Mouse (Mus musculus): Measurements from ENCODE around the gene Bclaf3. TPM values are rescaled to one million over a fixed set of nuclear protein-coding genes. Genes with fewer than 3 reads are reported as not detected.

The Bclaf3 gene
- polyA plus RNA-seq, 1 experiment = 0.11 TPM

- Histone ChIP-seq H3K4me3 (replicated peaks) (no peak overlapping the region), H3K9me3 (no peaks in the 10 kb centered on the region), H3K36me3 (replicated peaks; ENCODE audit: low read length) (no peaks in the 10 kb centered on the region), H3K4me1 (no peaks in the 10 kb centered on the region), H3K27me3 (replicated peaks) (peaks cover 2% of the 10 kb centered on the region)
- TF ChIP-seq GATA1 (IDR thresholded peaks at IDR 0.05; ENCODE audit: borderline replicate concordance, low read length) = no peak
- TF ChIP-seq FLI1 (IDR thresholded peaks at IDR 0.05; ENCODE audit: low read length) = no peak
Observed at GRCm38 (mm10) chrX:159606936-159607335, 80.4 kb downstream of the Bclaf3 start.

- Histone ChIP-seq H3K4me3 (replicated peaks) (peak overlapping the region; percentile 93), H3K4me1 (peaks cover 19% of the 10 kb centered on the region), H3K27me3 (replicated peaks) (peaks cover 12% of the 10 kb centered on the region), H3K9me3 (no peaks in the 10 kb centered on the region), H3K36me3 (replicated peaks; ENCODE audit: low read length) (no peaks in the 10 kb centered on the region)
- no peak for TF ChIP-seq GATA1 (IDR thresholded peaks at IDR 0.05; ENCODE audit: borderline replicate concordance, low read length)
- no peak for TF ChIP-seq FLI1 (IDR thresholded peaks at IDR 0.05; ENCODE audit: low read length)
Observed at GRCm38 (mm10) chrX:159626208-159626906, 99.9 kb downstream of the Bclaf3 start.

GRCm38 (mm10) chrX:159626907-159627587 lies 100.6 kb downstream of the Bclaf3 start, which contains the start of gene Sh3kbp1:
Gene Sh3kbp1, plus strand, starts transcription at chrX:159627272.
- no peak for TF ChIP-seq FLI1 (IDR thresholded peaks at IDR 0.05; ENCODE audit: low read length)
- no peak for TF ChIP-seq GATA1 (IDR thresholded peaks at IDR 0.05; ENCODE audit: borderline replicate concordance, low read length)
- H3K36me3 ChIP-seq (replicated peaks; ENCODE audit: low read length) = no peaks in the 10 kb centered on the region
- peaks cover 12% of the 10 kb centered on the region for H3K27me3 ChIP-seq (replicated peaks)
- H3K4me1 ChIP-seq = peaks cover 19% of the 10 kb centered on the region
- peak within 1 kb of the TSS; percentile 93 for H3K4me3 ChIP-seq (replicated peaks)
- no peaks in the 10 kb centered on the region for H3K9me3 ChIP-seq

DNA sequence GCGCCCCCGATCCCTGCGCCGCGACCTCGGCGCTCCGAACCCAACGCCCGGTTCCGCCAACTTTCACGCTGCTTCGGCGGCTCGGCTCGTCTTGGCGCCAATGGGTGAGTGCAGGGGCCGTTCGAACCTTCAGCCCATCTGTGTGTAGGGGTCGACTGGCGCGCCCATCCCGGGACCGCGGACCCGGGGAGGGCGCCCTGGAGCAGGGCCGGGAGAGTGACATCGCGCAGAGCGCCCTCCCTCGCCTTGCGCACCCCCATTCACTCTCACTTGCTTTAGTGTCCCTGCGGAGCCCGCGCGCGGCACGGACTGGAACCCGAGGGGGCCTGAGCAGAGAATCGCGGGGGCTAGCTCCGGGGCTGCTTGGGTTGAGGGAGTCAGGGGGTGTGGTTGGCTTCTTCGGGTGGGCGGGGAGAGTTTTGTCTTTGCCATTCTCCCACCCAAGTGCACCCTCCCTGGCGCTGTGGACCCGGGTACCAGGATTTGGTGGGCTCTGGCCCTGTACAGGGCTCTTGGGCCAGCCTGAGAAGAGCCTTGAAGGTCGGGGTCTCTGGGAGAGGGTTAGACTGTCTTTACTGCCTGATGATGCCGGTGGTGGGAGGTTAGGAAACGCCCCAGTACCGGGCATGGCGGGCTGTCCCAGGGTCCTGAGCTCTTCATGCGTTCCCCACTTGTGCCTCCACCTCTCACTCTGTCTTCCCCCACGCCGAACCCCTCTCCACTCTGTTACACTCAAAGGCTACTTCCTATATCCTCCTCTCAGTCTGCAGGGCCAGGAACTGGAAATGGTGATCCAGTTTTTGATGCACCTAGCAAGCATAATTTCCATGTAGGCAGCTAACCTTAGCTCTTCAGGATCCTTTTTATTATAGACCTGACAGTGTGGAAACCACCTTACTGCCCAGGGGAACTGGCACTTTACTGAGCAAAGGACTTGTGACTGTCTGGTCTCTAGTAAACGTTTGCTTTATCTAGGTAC lies 101.4 kb downstream of the Bclaf3 start:
- no peaks in the 10 kb centered on the region for H3K9me3 ChIP-seq
- H3K4me1 ChIP-seq = peaks cover 19% of the 10 kb centered on the region
- H3K27me3 ChIP-seq (replicated peaks) = peaks cover 8% of the 10 kb centered on the region
- no peak for TF ChIP-seq FLI1 (IDR thresholded peaks at IDR 0.05; ENCODE audit: low read length)
- no peak for TF ChIP-seq GATA1 (IDR thresholded peaks at IDR 0.05; ENCODE audit: borderline replicate concordance, low read length)
- peak overlapping the region; percentile 93 for H3K4me3 ChIP-seq (replicated peaks)
- no peaks in the 10 kb centered on the region for H3K36me3 ChIP-seq (replicated peaks; ENCODE audit: low read length)

- TF ChIP-seq GATA1 (IDR thresholded peaks at IDR 0.05; ENCODE audit: borderline replicate concordance, low read length) (no peak), FLI1 (IDR thresholded peaks at IDR 0.05; ENCODE audit: low read length) (no peak)
- Histone ChIP-seq H3K4me1 (peaks cover 19% of the 10 kb centered on the region), H3K9me3 (no peaks in the 10 kb centered on the region), H3K27me3 (replicated peaks) (peaks cover 8% of the 10 kb centered on the region), H3K4me3 (replicated peaks) (peak overlapping the region; percentile 93), H3K36me3 (replicated peaks; ENCODE audit: low read length) (no peaks in the 10 kb centered on the region)
Observed at GRCm38 (mm10) chrX:159628629-159629028, 102.1 kb downstream of the Bclaf3 start.

DNA sequence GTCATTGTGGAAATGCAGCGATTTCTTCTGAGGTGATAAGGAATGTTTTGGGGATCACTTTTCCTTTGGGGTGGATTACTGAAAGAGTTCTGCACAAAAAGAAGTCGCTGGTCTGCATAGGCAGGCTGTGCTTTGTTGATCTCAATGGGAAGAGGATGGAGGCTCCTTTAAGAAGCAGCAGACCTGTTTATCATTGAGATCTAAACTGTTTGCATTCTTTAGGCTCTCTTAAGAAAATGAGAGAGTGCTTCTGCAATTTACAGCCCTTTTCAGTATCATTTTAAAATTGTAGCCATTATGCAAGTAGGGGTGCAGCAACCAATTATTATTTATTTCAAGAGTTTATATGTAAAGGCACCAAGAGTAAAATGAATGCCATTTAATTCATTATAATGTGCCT lies 102.7 kb downstream of the Bclaf3 start:
- no peak overlapping the region for H3K4me3 ChIP-seq (replicated peaks)
- H3K27me3 ChIP-seq (replicated peaks) = peaks cover 8% of the 10 kb centered on the region
- H3K9me3 ChIP-seq = no peaks in the 10 kb centered on the region
- TF ChIP-seq FLI1 (IDR thresholded peaks at IDR 0.05; ENCODE audit: low read length) = no peak
- TF ChIP-seq GATA1 (IDR thresholded peaks at IDR 0.05; ENCODE audit: borderline replicate concordance, low read length) = no peak
- peaks cover 19% of the 10 kb centered on the region for H3K4me1 ChIP-seq
- no peaks in the 10 kb centered on the region for H3K36me3 ChIP-seq (replicated peaks; ENCODE audit: low read length)

DNA sequence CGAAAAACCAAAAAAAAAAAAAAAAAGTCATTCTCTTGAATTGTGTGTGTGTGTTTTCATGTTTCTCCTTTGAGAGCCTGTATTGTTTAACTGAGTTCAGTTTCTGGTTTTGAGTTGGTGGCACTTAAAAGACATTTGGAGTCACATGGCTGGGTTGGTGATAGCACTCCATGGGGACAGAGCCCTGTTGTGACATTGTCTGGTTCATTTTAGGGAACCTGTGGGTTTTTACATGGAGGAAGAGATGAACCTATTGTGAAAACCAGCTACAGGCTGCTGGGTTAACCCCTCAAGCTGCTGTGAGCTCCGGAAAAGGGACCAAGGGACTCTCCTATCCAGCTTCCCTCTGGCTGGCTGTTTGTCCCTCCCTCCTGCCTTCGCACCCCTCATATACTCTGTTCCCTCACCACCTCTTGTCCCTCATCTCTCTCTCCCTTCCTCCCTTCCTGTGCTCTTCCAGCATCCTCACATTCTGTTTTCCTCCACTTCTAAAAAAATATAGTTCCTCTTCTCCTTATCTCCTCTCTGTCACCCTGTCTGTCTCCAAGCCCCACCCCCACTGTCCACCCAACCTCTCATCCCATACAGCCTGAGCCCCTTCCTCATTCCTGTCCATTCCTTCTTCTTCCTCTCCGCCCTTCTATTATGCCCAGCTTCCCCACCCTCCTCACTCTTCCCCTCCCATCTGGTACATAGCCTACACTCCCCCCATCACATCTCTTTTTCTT lies 112.2 kb downstream of the Bclaf3 start:
- TF ChIP-seq FLI1 (IDR thresholded peaks at IDR 0.05; ENCODE audit: low read length) (no peak), GATA1 (IDR thresholded peaks at IDR 0.05; ENCODE audit: borderline replicate concordance, low read length) (no peak)
- Histone ChIP-seq H3K4me3 (replicated peaks) (peak overlapping the region; percentile 59), H3K36me3 (replicated peaks; ENCODE audit: low read length) (no peaks in the 10 kb centered on the region), H3K9me3 (peaks cover 6% of the 10 kb centered on the region; the same call in 1 of the 2 replicates), H3K4me1 (peaks cover 10% of the 10 kb centered on the region), H3K27me3 (replicated peaks) (peaks cover 2% of the 10 kb centered on the region)

GRCm38 (mm10) chrX:159639991-159640390 lies 113.5 kb downstream of the Bclaf3 start:
- Histone ChIP-seq H3K9me3 (peaks cover 6% of the 10 kb centered on the region; the same call in 1 of the 2 replicates), H3K36me3 (replicated peaks; ENCODE audit: low read length) (no peaks in the 10 kb centered on the region), H3K27me3 (replicated peaks) (peaks cover 2% of the 10 kb centered on the region), H3K4me1 (peaks cover 13% of the 10 kb centered on the region), H3K4me3 (replicated peaks) (no peak overlapping the region)
- TF ChIP-seq FLI1 (IDR thresholded peaks at IDR 0.05; ENCODE audit: low read length) = no peak
- TF ChIP-seq GATA1 (IDR thresholded peaks at IDR 0.05; ENCODE audit: borderline replicate concordance, low read length) = no peak

Other genes with a start within 250 kb of the Bclaf3 start
- gene Eif1ax, start 154.5 kb upstream of the Bclaf3 start, polyA plus RNA-seq (2012; ENCODE audit: insufficient read depth, low replicate concordance) = 354 and 495 TPM in 2 replicates
- not detected in 2 replicates for gene Map7d2, start 112.1 kb upstream of the Bclaf3 start, polyA plus RNA-seq (2012; ENCODE audit: insufficient read depth, low replicate concordance)
- gene Sh3kbp1, start 100.6 kb downstream of the Bclaf3 start, polyA plus RNA-seq (2012; ENCODE audit: insufficient read depth, low replicate concordance) = 1.5 and 1.9 TPM in 2 replicates